Mouse (Mus musculus): ENCODE data around the gene Jade3.

- no peak for TF ChIP-seq CTCF (IDR thresholded peaks at IDR 0.05; ENCODE audit: low read depth, low read length)
- TF ChIP-seq POLR2A (IDR thresholded peaks at IDR 0.05; ENCODE audit: insufficient read depth, low read length): no peak
- TF ChIP-seq EP300 (IDR thresholded peaks at IDR 0.05; ENCODE audit: insufficient read depth, low read depth, low read length): no peak
These were observed 123.5 kb downstream of the Jade3 start for GRCm38 (mm10) chrX:20548880-20549440.

Data from ES-Bruce4 (cell line).